Mouse (Mus musculus) midbrain, postnatal 0 days (tissue): ENCODE results near the gene Mrps33. TPM values are rescaled to one million over a fixed set of nuclear protein-coding genes. Genes with fewer than 3 reads are reported as not detected.

Experiments used
- ATAC-seq: fragments of 200-750 bp; cut with Nextera tagmentation; 2 replicates; pipeline ENCODE4 v1.8.0; 2017; ENCODE audit warnings: moderate number of reproducible peaks, mild to moderate bottlenecking, moderate TSS enrichment, moderate library complexity; ENCODE audit not compliant: low FRiP score
- DNase-seq: peaks from one replicate; pipeline ENCODE4 v3.0.0-alpha.2; 2015; ENCODE audit warnings: low spot score
- H3K27ac ChIP-seq: fragments of 300-500 bp; sonication (generic); 2 replicates; pipeline ENCODE4 v1.5.1; 2014; ENCODE audit warnings: low read depth, mild to moderate bottlenecking, low read length, mixed read lengths
- H3K27me3 ChIP-seq: fragments of 300-500 bp; sonication (generic); 2 replicates; pipeline ENCODE4 v1.6.1; 2014; ENCODE audit warnings: low read length, control low read depth, mixed read lengths; ENCODE audit not compliant: insufficient read depth
- H3K36me3 ChIP-seq: fragments of 300-500 bp; sonication (generic); 2 replicates; pipeline ENCODE4 v1.6.1; 2014; ENCODE audit warnings: low read length, control low read depth, mixed read lengths; ENCODE audit not compliant: insufficient read depth
- H3K4me1 ChIP-seq: fragments of 300-500 bp; sonication (generic); 2 replicates; pipeline ENCODE4 v1.6.1; 2014; ENCODE audit warnings: mild to moderate bottlenecking, control low read depth, antibody characterized with exemption, low read length, mixed read lengths; ENCODE audit not compliant: insufficient read depth
- H3K4me2 ChIP-seq: fragments of 300-500 bp; sonication (generic); 2 replicates; pipeline ENCODE4 v1.6.1; 2014; ENCODE audit warnings: low read depth, mild to moderate bottlenecking, low read length, mixed read lengths; ENCODE audit not compliant: poor library complexity, severe bottlenecking
- H3K4me3 ChIP-seq: fragments of 300-500 bp; sonication (generic); 2 replicates; pipeline ENCODE4 v1.5.1; 2014; ENCODE audit warnings: low read depth, mild to moderate bottlenecking, low read length, moderate library complexity
- H3K9ac ChIP-seq: fragments of 300-500 bp; sonication (generic); replicated peaks from 2 replicates; pipeline ENCODE4 v1.6.1; 2014; ENCODE audit warnings: mild to moderate bottlenecking, low read length, moderate library complexity, mixed read lengths; ENCODE audit not compliant: poor library complexity, severe bottlenecking
- H3K9me3 ChIP-seq: fragments of 300-500 bp; sonication (generic); 2 replicates; pipeline ENCODE4 v1.6.1; 2016; ENCODE audit warnings: low read length, control low read depth
- CTCF ChIP-seq: IDR thresholded peaks from 2 replicates; pipeline ENCODE4 v1.5.1; 2016; ENCODE audit warnings: antibody characterized with exemption, mild to moderate bottlenecking
- WGBS: fragments of 180-500 bp; shearing (Covaris S2); extraction: QIAGEN DNeasy Blood & Tissue Kit; methylation state at CpG from one replicate; pipeline ENCODE4 v1.1.7; 2014; 5-methylcytosine and 5-hydroxymethylcytosine counted together
- polyA plus RNA-seq: library from polyadenylated mRNA; unstranded; fragments of >200 nt; fragmentation: Nextera tagmentation; extraction: Ambion mirVana; gene quantifications from 2 replicates; pipeline ENCODE4 v1.2.1, GENCODE M21; 2015
- total RNA-seq: library from RNA; depleted of rRNA; stranded (reverse); fragments of >200 nt; gene quantifications from 2 replicates; pipeline ENCODE4 v1.2.3, GENCODE M21; 2014; rRNA removed

The Mrps33 gene
- total RNA-seq (34.3 and 41.7 TPM in 2 replicates), polyA plus RNA-seq (167 and 171 TPM in 2 replicates)

- H3K4me2 ChIP-seq, result peak within 1 kb of the TSS; percentile 68
- H3K9ac ChIP-seq, result peak within 1 kb of the TSS; percentile 63
- ATAC-seq (peak; percentile 98), DNase-seq (peak; percentile 97)
- no peaks in the 10 kb centered on the region for H3K4me1 ChIP-seq
- peak; percentile 99 for TF ChIP-seq CTCF
- H3K9me3 ChIP-seq, result no peaks in the 10 kb centered on the region
- H3K27me3 ChIP-seq, result no peaks in the 10 kb centered on the region
- H3K27ac ChIP-seq, result peak within 1 kb of the TSS; percentile 59
- under 1% methylated on average over 40 of the region's 40 CpGs for WGBS
- H3K4me3 ChIP-seq, result peak within 1 kb of the TSS; percentile 56
- H3K36me3 ChIP-seq, result no peaks in the 10 kb centered on the region
Measured at GRCm38 (mm10) chr6:39810612-39811116, at the start of gene Mrps33. Mrps33 (minus strand) TSS chr6:39810988.

- H3K9me3 ChIP-seq, result no peaks in the 10 kb centered on the region
- H3K4me3 ChIP-seq, result no peak overlapping the region
- H3K36me3 ChIP-seq, result no peaks in the 10 kb centered on the region
- no peaks in the 10 kb centered on the region for H3K27me3 ChIP-seq
- no peaks in the 10 kb centered on the region for H3K4me1 ChIP-seq
- H3K4me2 ChIP-seq, result no peak overlapping the region
- 85% methylated on average over 4 of the region's 4 CpGs for WGBS
- H3K27ac ChIP-seq, result no peak overlapping the region
- TF ChIP-seq CTCF, result no peak
- ATAC-seq (no peak), DNase-seq (no peak)
- no peak overlapping the region for H3K9ac ChIP-seq
Measured at GRCm38 (mm10) chr6:39849667-39850066, 38.9 kb upstream of the Mrps33 start.

GRCm38 (mm10) chr6:39848766-39849165, 38.0 kb upstream of the Mrps33 start:
- no peak for ATAC-seq
- Histone ChIP-seq H3K36me3 (no peaks in the 10 kb centered on the region), H3K4me2 (no peak overlapping the region), H3K27ac (no peak overlapping the region), H3K9ac (no peak overlapping the region), H3K27me3 (no peaks in the 10 kb centered on the region), H3K9me3 (no peaks in the 10 kb centered on the region), H3K4me3 (no peak overlapping the region), H3K4me1 (no peaks in the 10 kb centered on the region)
- 58% methylated on average over 7 of the region's 7 CpGs for WGBS
- peak; percentile 37 for TF ChIP-seq CTCF
- no peak for DNase-seq

GRCm38 (mm10) chr6:39847538-39847937, 36.8 kb upstream of the Mrps33 start:
- no peak overlapping the region for H3K27ac ChIP-seq
- H3K4me1 ChIP-seq, result no peaks in the 10 kb centered on the region
- H3K27me3 ChIP-seq, result no peaks in the 10 kb centered on the region
- WGBS, result 79% methylated on average over 2 of the region's 2 CpGs
- no peak overlapping the region for H3K9ac ChIP-seq
- no peak for TF ChIP-seq CTCF
- ATAC-seq (no peak), DNase-seq (no peak)
- no peaks in the 10 kb centered on the region for H3K36me3 ChIP-seq
- H3K9me3 ChIP-seq, result no peaks in the 10 kb centered on the region
- no peak overlapping the region for H3K4me3 ChIP-seq
- no peak overlapping the region for H3K4me2 ChIP-seq

GRCm38 (mm10) chr6:39843698-39844342, 33.0 kb upstream of the Mrps33 start:
- TF ChIP-seq CTCF, result no peak
- H3K27me3 ChIP-seq, result no peaks in the 10 kb centered on the region
- H3K4me2 ChIP-seq, result no peak overlapping the region
- 86% methylated on average over 14 of the region's 14 CpGs for WGBS
- DNase-seq (peak; percentile 33), ATAC-seq (no peak)
- H3K9ac ChIP-seq, result no peak overlapping the region
- H3K27ac ChIP-seq, result no peak overlapping the region
- H3K4me3 ChIP-seq, result no peak overlapping the region
- no peaks in the 10 kb centered on the region for H3K36me3 ChIP-seq
- no peaks in the 10 kb centered on the region for H3K9me3 ChIP-seq
- no peaks in the 10 kb centered on the region for H3K4me1 ChIP-seq

- no peaks in the 10 kb centered on the region for H3K9me3 ChIP-seq
- no peak overlapping the region for H3K9ac ChIP-seq
- WGBS, result 90% methylated on average over 5 of the region's 5 CpGs
- no peak overlapping the region for H3K27ac ChIP-seq
- DNase-seq, result no peak
- no peak overlapping the region for H3K4me2 ChIP-seq
- H3K27me3 ChIP-seq, result no peaks in the 10 kb centered on the region
- no peaks in the 10 kb centered on the region for H3K4me1 ChIP-seq
- no peak for TF ChIP-seq CTCF
- ATAC-seq, result no peak
- no peak overlapping the region for H3K4me3 ChIP-seq
- H3K36me3 ChIP-seq, result no peaks in the 10 kb centered on the region
Measured at GRCm38 (mm10) chr6:39828736-39829135, 17.9 kb upstream of the Mrps33 start.
